Comparison of ENCODE assay signal across 16 mouse cellular contexts in genomic region chr4:151937441-151937840, GRCm38 (mm10). TPM values are rescaled to one million over a fixed set of nuclear protein-coding genes. Genes with fewer than 3 reads are reported as not detected.
DNase-seq lines count a peak whose midpoint lies in the region; ATAC-seq lines count a peak whose summit lies in the region.
"Had no signal": no experiment of that assay in that cellular context is flagged by ENCODE, and none has a peak within 500 bp of the region (broad histone marks: within the 10 kb centered on the region; RNA-seq: fewer than 3 reads in every experiment).

No protein-coding gene starts in this region.

- peaks cover 56% of the 10 kb centered on the region for H3K36me3 ChIP-seq in liver, embryonic 12.5 days
- H3K36me3 ChIP-seq in liver, embryonic 11.5 days (ENCODE audit: control insufficient read depth, insufficient read depth, low read length): peaks cover 6% of the 10 kb centered on the region; the same call in 1 of the 2 replicates

- peak overlapping the region; percentile 43; the same call in 1 of the 2 replicates for H3K27ac ChIP-seq in liver, embryonic 12.5 days
- H3K27ac ChIP-seq in liver, embryonic 11.5 days (ENCODE audit: low read depth, low read length): no peak overlapping the region
- H3K27ac ChIP-seq: hindbrain, embryonic 10.5 days; layer of hippocampus, adult 2 months had no signal

- H3K27me3 ChIP-seq in liver, embryonic 12.5 days (replicated peaks): no peaks in the 10 kb centered on the region
- no peaks in the 10 kb centered on the region for H3K27me3 ChIP-seq in liver, embryonic 11.5 days (replicated peaks; ENCODE audit: control insufficient read depth, insufficient read depth, low read length)

- no peak for DNase-seq in liver, embryonic 11.5 days (ENCODE audit: low spot score)
- peak; percentile 36 to 44 for DNase-seq in adrenal gland, postnatal 36 days
- DNase-seq in large intestine, adult 2 months (ENCODE audit: low read depth, low spot score): peak; percentile 58
- DNase-seq in lung, postnatal 4 days: no peak
- no peak for DNase-seq in urinary bladder, postnatal 25 days (ENCODE audit: low spot score)
- DNase-seq in spleen, adult 12 weeks (ENCODE audit: low spot score): no peak
- DNase-seq: cerebellum, adult 11-12 months; gastrocnemius, postnatal 14 days; lung, adult 2 months; lung, postnatal 36 days; right cerebral cortex, postnatal 25 days had no signal

- 90% methylated on average over 13 of the region's 13 CpGs for WGBS in liver, embryonic 12.5 days (ENCODE audit: insufficient replicate concordance)
- WGBS in liver, embryonic 11.5 days: 90% methylated on average over 13 of the region's 13 CpGs
- 44% methylated on average over 13 of the region's 13 CpGs for WGBS in large intestine, adult 2 months

- 0 out of 2 replicates have a peak overlapping the region, but pooled peaks have one; percentile 0 for H3K9ac ChIP-seq in liver, embryonic 12.5 days
- H3K9ac ChIP-seq in liver, embryonic 11.5 days (ENCODE audit: low read depth, low read length): no peak overlapping the region

- no peak for ATAC-seq in liver, embryonic 12.5 days
- no peak for ATAC-seq in liver, embryonic 11.5 days (replicated peaks; ENCODE audit: low FRiP score)
- ATAC-seq: CD4-positive, CD25-positive, alpha-beta regulatory T cell, adult 4 months had no signal

- 0 out of 2 replicates have a peak overlapping the region, but pooled peaks have one; percentile 1 for H3K4me2 ChIP-seq in liver, embryonic 12.5 days
- no peak overlapping the region for H3K4me2 ChIP-seq in liver, embryonic 11.5 days
- H3K4me2 ChIP-seq: midbrain, embryonic 11.5 days had no signal

- H3K4me1 ChIP-seq in liver, embryonic 12.5 days: peaks cover 82% of the 10 kb centered on the region
- peaks cover 36% of the 10 kb centered on the region for H3K4me1 ChIP-seq in liver, embryonic 11.5 days (replicated peaks; ENCODE audit: control insufficient read depth, insufficient read depth, low read length)

- no peak overlapping the region for H3K4me3 ChIP-seq in liver, embryonic 12.5 days
- no peak overlapping the region for H3K4me3 ChIP-seq in liver, embryonic 11.5 days (ENCODE audit: low read depth, low read length)
- H3K4me3 ChIP-seq: hindbrain, embryonic 10.5 days; layer of hippocampus, adult 2 months had no signal

- H3K9me3 ChIP-seq in liver, embryonic 12.5 days (replicated peaks): no peaks in the 10 kb centered on the region
- no peaks in the 10 kb centered on the region for H3K9me3 ChIP-seq in liver, embryonic 11.5 days (ENCODE audit: control insufficient read depth, low read length)
- H3K9me3 ChIP-seq: hindbrain, embryonic 10.5 days had no signal

RNA-seq across cellular contexts. Expression of gene Dnajc11, which starts 4.0 kb away (rescaled TPM):
- polyA plus RNA-seq in liver, embryonic 12.5 days (2016; fragmentation: Nextera tagmentation; extraction: Ambion mirVana): 74.4 and 85.1 TPM in 2 replicates
- 101 and 102 TPM in 2 replicates for polyA plus RNA-seq in liver, embryonic 11.5 days (2014; fragmentation: Nextera tagmentation; extraction: Ambion mirVana)
- 10 to 100 TPM; 93.5 to 95.9 TPM for total RNA-seq in adrenal gland, postnatal 36 days (2021)
- 60.8 and 69.6 TPM in 2 replicates for polyA plus RNA-seq in large intestine, adult 2 months (2012; rRNA removed)

RNA-seq across cellular contexts. Expression of gene Thap3, which starts 51.4 kb away (rescaled TPM):
- 10.0 and 10.3 TPM in 2 replicates for polyA plus RNA-seq in liver, embryonic 12.5 days (2016; fragmentation: Nextera tagmentation; extraction: Ambion mirVana)
- 14.3 and 14.5 TPM in 2 replicates for polyA plus RNA-seq in liver, embryonic 11.5 days (2014; fragmentation: Nextera tagmentation; extraction: Ambion mirVana)
- total RNA-seq in adrenal gland, postnatal 36 days (2021): 10 to 100 TPM; 19.5 to 20.5 TPM
- polyA plus RNA-seq in large intestine, adult 2 months (2012; rRNA removed): 21.0 and 24.7 TPM in 2 replicates

RNA-seq across cellular contexts. Expression of gene Phf13, which starts 58.6 kb away (rescaled TPM):
- 10.4 and 11.2 TPM in 2 replicates for polyA plus RNA-seq in liver, embryonic 12.5 days (2016; fragmentation: Nextera tagmentation; extraction: Ambion mirVana)
- polyA plus RNA-seq in liver, embryonic 11.5 days (2014; fragmentation: Nextera tagmentation; extraction: Ambion mirVana): 15.5 and 16.5 TPM in 2 replicates
- 10 to 100 TPM; 17.2 to 17.7 TPM for total RNA-seq in adrenal gland, postnatal 36 days (2021)
- polyA plus RNA-seq in large intestine, adult 2 months (2012; rRNA removed): 4.4 and 4.8 TPM in 2 replicates

Comparison
In these comparisons a context has a peak if more than half of its experiments do, and no peak if none do; other contexts are left out.
1. DNase-seq: peak in adrenal gland, postnatal 36 days (2 of 2) and large intestine, adult 2 months (single experiment); none in liver, embryonic 11.5 days (single experiment), lung, postnatal 4 days (0 of 2), urinary bladder, postnatal 25 days (single experiment) and spleen, adult 12 weeks (single experiment).